Mouse (Mus musculus) mesoderm, embryonic 11.5 days (tissue): ENCODE measurements around the gene Ccr1.
"Not testable (repeated sequence)": the region's sequence is repeated elsewhere in the genome, so short reads cannot be mapped to it uniquely, and the experiment has no call there.

Experiments
- DNase-seq: peaks from one replicate; pipeline ENCODE4 v3.0.0-alpha.2; 2012; ENCODE audit warnings: low read depth, low spot score

The Ccr1 gene

GRCm38 (mm10) chr9:123968290-123968912 is at the start of gene Ccr1:
TSS of gene Ccr1 (minus strand) at chr9:123968692.
- DNase-seq = no peak

- no peak for DNase-seq
Measured at GRCm38 (mm10) chr9:124016048-124016447, 47.6 kb upstream of the Ccr1 start.

GRCm38 (mm10) chr9:124014985-124015652 is 46.6 kb upstream of the Ccr1 start:
- no peak for DNase-seq

GRCm38 (mm10) chr9:124013270-124013669 is 44.8 kb upstream of the Ccr1 start:
- no peak for DNase-seq

GRCm38 (mm10) chr9:124012691-124013090 is 44.2 kb upstream of the Ccr1 start:
- no peak for DNase-seq

- DNase-seq = no peak
Measured at GRCm38 (mm10) chr9:123999784-124000183, 31.3 kb upstream of the Ccr1 start.

GRCm38 (mm10) chr9:123997719-123998118 is 29.2 kb upstream of the Ccr1 start:
- no peak for DNase-seq

- no peak for DNase-seq
Measured at GRCm38 (mm10) chr9:123991312-123991906, 22.9 kb upstream of the Ccr1 start.

GRCm38 (mm10) chr9:123989671-123990070 is 21.2 kb upstream of the Ccr1 start:
- no peak for DNase-seq

- DNase-seq = no peak
Measured at GRCm38 (mm10) chr9:123986217-123986616, 17.7 kb upstream of the Ccr1 start.

GRCm38 (mm10) chr9:123984943-123985342 is 16.5 kb upstream of the Ccr1 start:
- DNase-seq = no peak

- no peak for DNase-seq
Measured at GRCm38 (mm10) chr9:123982720-123983119, 14.2 kb upstream of the Ccr1 start.

GRCm38 (mm10) chr9:123981909-123982308 is 13.4 kb upstream of the Ccr1 start:
- no peak for DNase-seq

- not testable (repeated sequence) for DNase-seq
Measured at GRCm38 (mm10) chr9:123980858-123981475, 12.5 kb upstream of the Ccr1 start.

GRCm38 (mm10) chr9:123978308-123978707 is 9.8 kb upstream of the Ccr1 start, which contains the start of gene Ccr1l1:
TSS of gene Ccr1l1 (minus strand) at chr9:123978408.
- DNase-seq = no peak

GRCm38 (mm10) chr9:123976876-123977663 is 8.6 kb upstream of the Ccr1 start:
- no peak for DNase-seq

GRCm38 (mm10) chr9:123975630-123976029 is 7.1 kb upstream of the Ccr1 start:
- DNase-seq = no peak

GRCm38 (mm10) chr9:123966858-123967495 is 1.5 kb downstream of the Ccr1 start:
- DNase-seq = not testable (repeated sequence)

GRCm38 (mm10) chr9:123964776-123965175 is 3.7 kb downstream of the Ccr1 start:
- DNase-seq = no peak

GRCm38 (mm10) chr9:123960161-123960560 is 8.3 kb downstream of the Ccr1 start:
- no peak for DNase-seq

GRCm38 (mm10) chr9:123957911-123958413 is 10.5 kb downstream of the Ccr1 start:
- no peak for DNase-seq
